Mouse (Mus musculus) olfactory bulb, adult 2 months (tissue): ENCODE measurements around the gene Sv2a.

ENCODE experiments used
- CTCF ChIP-seq: fragments of 200-500 bp; IDR thresholded peaks from 2 replicates; pipeline ENCODE4 v1.5.1; 2012; ENCODE audit warnings: low read depth, mild to moderate bottlenecking, low read length, moderate library complexity; ENCODE audit not compliant: insufficient read depth
- POLR2A ChIP-seq: fragments of 200-500 bp; IDR thresholded peaks from 2 replicates; pipeline ENCODE4 v1.6.1; 2012; ENCODE audit warnings: mild to moderate bottlenecking, low read depth, low read length, moderate library complexity; ENCODE audit not compliant: insufficient read depth

DNA sequence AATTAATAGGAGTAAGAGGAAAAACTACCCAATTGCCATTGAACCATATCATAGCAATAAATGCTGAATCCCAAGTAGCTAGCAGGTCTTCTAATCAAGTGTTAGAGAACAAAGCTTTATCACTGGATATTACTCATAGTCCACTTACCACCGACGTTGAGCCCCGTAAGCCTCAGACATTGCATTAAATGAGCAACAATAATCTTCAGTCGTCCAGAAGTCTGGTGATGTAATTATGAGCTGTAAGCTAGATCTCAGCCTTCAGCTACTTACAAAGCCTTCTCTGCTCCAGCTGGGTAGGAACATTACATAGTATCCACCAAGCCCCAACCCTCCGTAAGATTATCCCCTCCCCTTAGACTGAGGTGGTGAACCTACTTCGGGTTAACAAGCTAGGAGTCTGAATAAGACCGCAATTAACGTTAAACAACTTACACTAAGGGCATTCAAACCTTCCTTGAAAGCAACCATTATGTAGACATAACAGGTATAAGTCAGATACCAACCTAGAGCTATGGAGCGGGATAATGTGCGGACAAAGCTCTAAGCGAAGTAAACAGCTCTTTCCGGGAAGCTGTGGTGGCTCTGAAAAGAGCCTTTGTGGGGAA, 57.1 kb downstream of the Sv2a start:
- no peak for TF ChIP-seq CTCF
- TF ChIP-seq POLR2A: no peak
